Mouse (Mus musculus) megakaryocyte, embryonic 14.5 days (primary cell): ENCODE measurements around the gene Klhl29.

Experiments used
- FLI1 ChIP-seq: IDR thresholded peaks from 2 replicates; pipeline ENCODE4 v1.6.1; 2012; ENCODE audit warnings: low read length, inconsistent platforms, mixed read lengths
- GATA1 ChIP-seq: IDR thresholded peaks from 3 replicates; pipeline ENCODE4 v1.6.1; 2012; ENCODE audit warnings: mixed read lengths, low read length, inconsistent platforms, borderline replicate concordance

DNA sequence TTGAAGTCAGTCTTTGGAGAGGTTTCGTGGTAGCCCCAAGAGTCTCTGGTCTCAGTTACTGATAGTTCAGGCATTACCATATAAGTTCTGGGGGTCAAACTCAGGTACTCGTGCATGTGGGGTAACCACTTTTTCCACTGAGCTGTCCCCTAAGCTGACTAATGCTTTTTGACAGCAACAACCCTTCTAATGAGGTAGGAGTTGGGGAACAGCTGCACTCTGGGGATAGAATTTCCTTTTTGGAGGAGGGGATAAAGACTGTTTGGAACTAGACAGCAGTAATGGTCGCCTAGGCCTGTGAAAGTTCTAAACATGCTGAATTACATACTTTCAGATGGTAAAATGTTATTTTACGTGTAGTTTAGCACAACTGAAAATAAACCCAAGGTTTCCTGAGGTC, 184.3 kb downstream of the Klhl29 start:
- no peak for TF ChIP-seq GATA1
- no peak for TF ChIP-seq FLI1
